Mouse (Mus musculus) limb, embryonic 12.5 days (tissue): ENCODE data around the gene Me1. TPM values are rescaled to one million over a fixed set of nuclear protein-coding genes. Genes with fewer than 3 reads are reported as not detected.
"Not testable (repeated sequence)": the region's sequence is repeated elsewhere in the genome, so short reads cannot be mapped to it uniquely, and the experiment has no call there.

Source experiments
- ATAC-seq: fragments of 200-750 bp; cut with Nextera tagmentation; 2 replicates; pipeline ENCODE4 v1.8.0; 2017; ENCODE audit warnings: low read depth, moderate TSS enrichment; ENCODE audit not compliant: insufficient number of reproducible peaks, insufficient read depth, low FRiP score, low TSS enrichment
- H3K27ac ChIP-seq: fragments of 300-500 bp; sonication (generic); 2 replicates; pipeline ENCODE4 v1.5.1; 2016; ENCODE audit warnings: mild to moderate bottlenecking, moderate library complexity
- H3K27me3 ChIP-seq: fragments of 300-500 bp; sonication (generic); 2 replicates; pipeline ENCODE4 v1.6.1; 2016; ENCODE audit warnings: mild to moderate bottlenecking, moderate library complexity
- H3K36me3 ChIP-seq: fragments of 300-500 bp; sonication (generic); 2 replicates; pipeline ENCODE4 v1.6.1; 2016; ENCODE audit warnings: mild to moderate bottlenecking, moderate library complexity
- H3K4me1 ChIP-seq: fragments of 300-500 bp; sonication (generic); replicated peaks from 2 replicates; pipeline ENCODE4 v1.6.1; 2016
- H3K4me2 ChIP-seq: fragments of 300-500 bp; sonication (generic); 2 replicates; pipeline ENCODE4 v1.6.1; 2016; ENCODE audit warnings: mild to moderate bottlenecking, moderate library complexity
- H3K4me3 ChIP-seq: fragments of 300-500 bp; sonication (generic); replicated peaks from 2 replicates; pipeline ENCODE4 v1.5.1; 2016; ENCODE audit warnings: mild to moderate bottlenecking
- H3K9ac ChIP-seq: fragments of 300-500 bp; sonication (generic); replicated peaks from 2 replicates; pipeline ENCODE4 v1.6.1; 2016; ENCODE audit warnings: mild to moderate bottlenecking, moderate library complexity
- H3K9me3 ChIP-seq: fragments of 300-500 bp; sonication (generic); 2 replicates; pipeline ENCODE4 v1.6.1; 2016; ENCODE audit warnings: mild to moderate bottlenecking, moderate library complexity
- WGBS: fragments of 180-500 bp; shearing (Covaris S2); methylation state at CpG from one replicate; pipeline ENCODE4 v1.1.7; 2016; 5-methylcytosine and 5-hydroxymethylcytosine counted together
- polyA plus RNA-seq: library from polyadenylated mRNA; unstranded; fragments of >200 nt; fragmentation: Nextera tagmentation; extraction: Ambion mirVana; gene quantifications from 2 replicates; pipeline ENCODE4 v1.2.1, GENCODE M21; 2016

Gene Me1
- polyA plus RNA-seq, 1 experiment from 2014 or later = 16.8 TPM

GRCm38 (mm10) chr9:86596983-86597382, 98.8 kb downstream of the Me1 start:
- not testable (repeated sequence) for H3K9me3 ChIP-seq, H3K4me1 ChIP-seq, H3K27me3 ChIP-seq, H3K9ac ChIP-seq, ATAC-seq, H3K36me3 ChIP-seq, H3K4me3 ChIP-seq, H3K4me2 ChIP-seq, H3K27ac ChIP-seq

- 62% methylated on average over 10 of the region's 10 CpGs for WGBS
- not testable (repeated sequence) for H3K9me3 ChIP-seq, H3K4me1 ChIP-seq, H3K36me3 ChIP-seq, ATAC-seq, H3K4me2 ChIP-seq, H3K27ac ChIP-seq, H3K4me3 ChIP-seq, H3K9ac ChIP-seq, H3K27me3 ChIP-seq
These were observed 101.4 kb downstream of the Me1 start for GRCm38 (mm10) chr9:86594357-86594767.

GRCm38 (mm10) chr9:86592676-86593668, 102.8 kb downstream of the Me1 start:
- Histone ChIP-seq H3K27me3 (no peaks in the 10 kb centered on the region), H3K9ac (no peak overlapping the region), H3K4me1 (no peaks in the 10 kb centered on the region), H3K36me3 (no peaks in the 10 kb centered on the region), H3K9me3 (no peaks in the 10 kb centered on the region), H3K27ac (no peak overlapping the region), H3K4me3 (no peak overlapping the region), H3K4me2 (no peak overlapping the region)
- ATAC-seq = no peak
- 78% methylated on average over 19 of the region's 19 CpGs for WGBS

GRCm38 (mm10) chr9:86587019-86587795, 108.5 kb downstream of the Me1 start:
- Histone ChIP-seq H3K27me3 (no peaks in the 10 kb centered on the region), H3K36me3 (no peaks in the 10 kb centered on the region), H3K4me3 (no peak overlapping the region), H3K9ac (no peak overlapping the region), H3K9me3 (no peaks in the 10 kb centered on the region), H3K4me1 (no peaks in the 10 kb centered on the region), H3K4me2 (no peak overlapping the region), H3K27ac (no peak overlapping the region)
- 90% methylated on average over 11 of the region's 11 CpGs for WGBS
- no peak for ATAC-seq

GRCm38 (mm10) chr9:86583740-86584139, 112.0 kb downstream of the Me1 start:
- H3K27me3 ChIP-seq = no peaks in the 10 kb centered on the region
- no peak overlapping the region for H3K9ac ChIP-seq
- 56% methylated on average over 3 of the region's 3 CpGs for WGBS
- no peaks in the 10 kb centered on the region for H3K9me3 ChIP-seq
- H3K4me1 ChIP-seq = no peaks in the 10 kb centered on the region
- H3K36me3 ChIP-seq = no peaks in the 10 kb centered on the region
- no peak overlapping the region for H3K4me2 ChIP-seq
- no peak overlapping the region for H3K4me3 ChIP-seq
- ATAC-seq = no peak
- H3K27ac ChIP-seq = no peak overlapping the region

GRCm38 (mm10) chr9:86579657-86580056, 116.1 kb downstream of the Me1 start:
- H3K36me3 ChIP-seq = no peaks in the 10 kb centered on the region

GRCm38 (mm10) chr9:86575178-86575577, 120.6 kb downstream of the Me1 start:
- Histone ChIP-seq H3K27me3 (0 out of 2 replicates have a peak, but pooled peaks cover 2% of the 10 kb centered on the region), H3K36me3 (no peaks in the 10 kb centered on the region), H3K4me3 (no peak overlapping the region), H3K9me3 (no peaks in the 10 kb centered on the region), H3K4me2 (no peak overlapping the region), H3K27ac (no peak overlapping the region), H3K9ac (no peak overlapping the region), H3K4me1 (peaks cover 18% of the 10 kb centered on the region)
- ATAC-seq = no peak
- WGBS = 91% methylated on average over 6 of the region's 6 CpGs

More at GRCm38 (mm10) chr9:86579657-86580056, 116.1 kb downstream of the Me1 start:
- Histone ChIP-seq H3K4me3 (no peak overlapping the region), H3K27me3 (no peaks in the 10 kb centered on the region), H3K9me3 (no peaks in the 10 kb centered on the region), H3K4me1 (0 out of 2 replicates have a peak, but pooled peaks cover 3% of the 10 kb centered on the region), H3K9ac (no peak overlapping the region), H3K27ac (no peak overlapping the region), H3K4me2 (no peak overlapping the region)
- ATAC-seq = no peak
- 92% methylated on average over 10 of the region's 10 CpGs for WGBS

GRCm38 (mm10) chr9:86573616-86574303, 122.0 kb downstream of the Me1 start:
- ATAC-seq = no peak
- Histone ChIP-seq H3K4me1 (peaks cover 19% of the 10 kb centered on the region), H3K36me3 (peaks cover 9% of the 10 kb centered on the region), H3K27ac (no peak overlapping the region), H3K27me3 (0 out of 2 replicates have a peak, but pooled peaks cover 2% of the 10 kb centered on the region), H3K4me3 (no peak overlapping the region), H3K9me3 (no peaks in the 10 kb centered on the region), H3K9ac (no peak overlapping the region), H3K4me2 (no peak overlapping the region)
- 84% methylated on average over 20 of the region's 20 CpGs for WGBS

GRCm38 (mm10) chr9:86572636-86573291, 123.0 kb downstream of the Me1 start:
- H3K4me3 ChIP-seq = peak overlapping the region; percentile 72
- WGBS = 8% methylated on average over 13 of the region's 13 CpGs
- peak overlapping the region; percentile 99 for H3K4me2 ChIP-seq
- peaks cover 19% of the 10 kb centered on the region for H3K4me1 ChIP-seq
- no peak overlapping the region for H3K27ac ChIP-seq
- no peak for ATAC-seq
- peaks cover 18% of the 10 kb centered on the region for H3K36me3 ChIP-seq
- H3K9ac ChIP-seq = no peak overlapping the region
- no peaks in the 10 kb centered on the region for H3K9me3 ChIP-seq
- 0 out of 2 replicates have a peak, but pooled peaks cover 2% of the 10 kb centered on the region for H3K27me3 ChIP-seq

- no peaks in the 10 kb centered on the region for H3K9me3 ChIP-seq
- peak overlapping the region; percentile 72 for H3K4me3 ChIP-seq
- H3K27ac ChIP-seq = no peak overlapping the region
- WGBS = under 1% methylated on average over 25 of the region's 25 CpGs
- peaks cover 19% of the 10 kb centered on the region for H3K4me1 ChIP-seq
- H3K9ac ChIP-seq = peak overlapping the region; percentile 73
- H3K36me3 ChIP-seq = peaks cover 24% of the 10 kb centered on the region
- no peak; the same call in 1 of the 2 replicates for ATAC-seq
- peak overlapping the region; percentile 99 for H3K4me2 ChIP-seq
- 0 out of 2 replicates have a peak, but pooled peaks cover 2% of the 10 kb centered on the region for H3K27me3 ChIP-seq
These were observed 123.6 kb downstream of the Me1 start for GRCm38 (mm10) chr9:86572196-86572595.
